Mouse (Mus musculus): Measurements from ENCODE around the gene Slc1a2. TPM values are rescaled to one million over a fixed set of nuclear protein-coding genes. Genes with fewer than 3 reads are reported as not detected.
A peak's percentile ranks its signal among the peaks of the same experiment; 100 is the strongest.

Slc1a2 gene
- total and polyA plus RNA-seq, 3 experiments, result 1.3 to 1.6 (median 1.3) TPM

DNA sequence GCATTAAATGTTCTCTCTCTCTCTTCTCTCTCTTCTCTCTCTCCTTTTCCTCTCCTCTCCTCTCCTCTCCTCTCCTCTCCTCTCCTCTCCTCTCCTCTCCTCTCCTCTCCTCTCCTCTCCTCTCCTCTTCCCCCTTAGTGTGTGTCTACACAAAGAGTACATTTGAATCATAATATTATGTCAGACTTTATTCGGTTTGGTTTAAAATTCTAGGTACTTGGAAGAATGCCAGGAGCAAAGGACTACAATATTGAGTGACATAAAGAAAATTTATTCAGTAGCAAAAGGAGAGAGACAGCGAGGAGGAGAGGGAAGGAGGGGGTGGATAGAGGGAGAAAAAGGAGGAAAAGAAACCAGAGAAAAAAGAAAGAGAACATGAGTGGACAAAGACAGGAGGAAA lies 19.8 kb upstream of the Slc1a2 start:
- Histone ChIP-seq H3K4me3 (replicated peaks in 1 of 3; ENCODE audit: low read depth in 2 of 3, low read length in 2 of 3, poor library complexity in 1 of 3) (no peak overlapping the region), H3K4me1 (ENCODE audit: control insufficient read depth in 1 of 2, insufficient read depth in 2 of 2) (peaks cover 19 to 35% of the 10 kb centered on the region in 2 experiments), H3K27ac (ENCODE audit: insufficient read depth, low read depth) (no peak overlapping the region), H3K79me2 (replicated peaks; ENCODE audit: control insufficient read depth, extremely low read depth, insufficient read depth, poor library complexity, severe bottlenecking) (no peaks in the 10 kb centered on the region), H3K4me2 (ENCODE audit: insufficient read depth, low read depth, poor library complexity, severe bottlenecking) (no peak overlapping the region), H3K9me3 (replicated peaks; ENCODE audit: low read length) (no peaks in the 10 kb centered on the region), H3K9ac (ENCODE audit: insufficient read depth, low read depth) (peak overlapping the region; percentile 29; the same call in 1 of the 2 replicates), H3K36me3 (replicated peaks in 1 of 2; ENCODE audit: control insufficient read depth in 1 of 2, insufficient read depth in 1 of 2, low read length in 1 of 2) (no peaks in the 10 kb centered on the region), H3K27me3 (replicated peaks) (no peaks in the 10 kb centered on the region)
- no peak for TF ChIP-seq ZMIZ1 (IDR thresholded peaks at IDR 0.05; ENCODE audit: low read depth, low read length)
- no peak for TF ChIP-seq ZC3H11A (IDR thresholded peaks at IDR 0.05; ENCODE audit: low read depth, low read length)
- TF ChIP-seq GABPA (IDR thresholded peaks at IDR 0.05; ENCODE audit: insufficient replicate concordance, low read depth, low read length), result no peak
- no peak for TF ChIP-seq ELF1 (IDR thresholded peaks at IDR 0.05; ENCODE audit: low read depth, low read length)
- TF ChIP-seq ZNF384 (IDR thresholded peaks at IDR 0.05; ENCODE audit: low read depth, low read length), result no peak
- no peak for TF ChIP-seq SMC3 (IDR thresholded peaks at IDR 0.05; ENCODE audit: low read depth, low read length)
- TF ChIP-seq EP300 (IDR thresholded peaks at IDR 0.05; ENCODE audit: low read length), result no peak
- TF ChIP-seq CHD2 (IDR thresholded peaks at IDR 0.05; ENCODE audit: low read length), result no peak
- no peak for TF ChIP-seq MAZ (IDR thresholded peaks at IDR 0.05; ENCODE audit: low read depth, low read length)
- TF ChIP-seq JUND (conservative IDR thresholded peaks at IDR 0.05; ENCODE audit: low read depth, low read length), result no peak
- TF ChIP-seq KAT2A (IDR thresholded peaks at IDR 0.05; ENCODE audit: insufficient replicate concordance, low read length), result no peak
- TF ChIP-seq POLR2A (IDR thresholded peaks at IDR 0.05; ENCODE audit: low read depth, low read length), result no peak
- TF ChIP-seq MEF2A (IDR thresholded peaks at IDR 0.05; ENCODE audit: borderline replicate concordance, low read depth, low read length), result no peak
- TF ChIP-seq MAX (IDR thresholded peaks at IDR 0.05; ENCODE audit: low read length), result no peak
- TF ChIP-seq PAX5 (IDR thresholded peaks at IDR 0.05; ENCODE audit: low read length), result no peak
- no peak for TF ChIP-seq HCFC1 (IDR thresholded peaks at IDR 0.05; ENCODE audit: low read depth, low read length)
- no peak for TF ChIP-seq SIN3A (IDR thresholded peaks at IDR 0.05; ENCODE audit: low read length)
- no peak for TF ChIP-seq MXI1 (IDR thresholded peaks at IDR 0.05; ENCODE audit: low read depth, low read length)
- TF ChIP-seq TBP (conservative IDR thresholded peaks at IDR 0.05; ENCODE audit: low read depth, low read length), result no peak
- in situ Hi-C loops (cut with MboI; ENCODE audit: low pct_ligation_motif_present, low pct_unique_long_range_greater_than_20kb, low sequenced_read_pairs) (no loop called here), dilution Hi-C loops (cut with MboI; ENCODE audit: extremely low pct_ligation_motif_present, extremely low pct_unique_long_range_greater_than_20kb, low sequenced_read_pairs) (no loop called here)
- DNase-seq (ENCODE audit: extremely low read depth), result no peak

DNA sequence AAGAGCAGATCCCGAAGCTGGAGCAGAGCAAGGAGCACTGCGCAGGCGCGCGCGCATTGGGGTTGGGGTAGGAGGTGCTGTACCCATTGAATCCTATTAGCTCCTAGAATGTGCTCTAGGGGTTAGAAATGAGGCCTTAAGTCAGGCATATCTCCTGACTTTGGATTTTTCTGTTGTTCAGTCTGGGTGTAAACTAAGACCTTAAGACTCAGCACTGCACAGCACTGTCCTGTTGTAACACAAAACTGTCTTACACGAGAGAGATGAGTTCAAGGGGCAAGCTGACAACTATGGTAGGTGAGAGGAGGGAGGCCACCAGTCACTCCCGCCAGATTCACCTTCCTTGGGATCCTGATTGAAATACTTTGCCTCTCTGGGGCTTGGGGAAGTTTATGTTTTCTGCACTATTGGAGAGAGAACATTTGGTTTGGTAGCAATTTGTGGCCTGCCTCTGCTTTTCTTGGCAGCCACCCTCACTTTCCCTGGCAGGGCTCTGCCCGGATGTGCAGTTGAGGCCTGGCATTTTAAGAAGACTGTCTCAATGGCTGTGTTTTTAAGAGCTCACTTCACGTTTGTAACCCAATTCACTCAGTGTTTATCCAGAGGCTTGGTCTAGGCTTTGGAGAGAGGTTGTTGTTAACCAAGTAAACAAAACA lies 9.5 kb upstream of the Slc1a2 start:
- Histone ChIP-seq H3K4me1 (ENCODE audit: control insufficient read depth in 1 of 2, insufficient read depth in 2 of 2) (0 out of 4 replicates have a peak, but pooled peaks cover 0 to 3% of the 10 kb centered on the region in 2 experiments), H3K27ac (ENCODE audit: insufficient read depth, low read depth) (no peak overlapping the region), H3K9ac (ENCODE audit: insufficient read depth, low read depth) (no peak overlapping the region), H3K27me3 (replicated peaks) (no peaks in the 10 kb centered on the region), H3K9me3 (replicated peaks; ENCODE audit: low read length) (no peaks in the 10 kb centered on the region), H3K4me3 (replicated peaks in 1 of 3; ENCODE audit: low read depth in 2 of 3, low read length in 2 of 3, poor library complexity in 1 of 3) (no peak overlapping the region), H3K79me2 (replicated peaks; ENCODE audit: control insufficient read depth, extremely low read depth, insufficient read depth, poor library complexity, severe bottlenecking) (no peaks in the 10 kb centered on the region), H3K36me3 (replicated peaks in 1 of 2; ENCODE audit: control insufficient read depth in 1 of 2, insufficient read depth in 1 of 2, low read length in 1 of 2) (no peaks in the 10 kb centered on the region), H3K4me2 (ENCODE audit: insufficient read depth, low read depth, poor library complexity, severe bottlenecking) (no peak overlapping the region)
- dilution Hi-C loops (cut with MboI; ENCODE audit: extremely low pct_ligation_motif_present, extremely low pct_unique_long_range_greater_than_20kb, low sequenced_read_pairs), result no loop called here
- TF ChIP-seq ETS1 (conservative IDR thresholded peaks at IDR 0.05; ENCODE audit: low read depth, low read length) (no peak), MAFK (IDR thresholded peaks at IDR 0.05; ENCODE audit: insufficient replicate concordance, low read length) (no peak), BHLHE40 (IDR thresholded peaks at IDR 0.05; ENCODE audit: low read depth, low read length) (no peak), CHD1 (IDR thresholded peaks at IDR 0.05; ENCODE audit: low read depth, low read length) (no peak), ZNF384 (IDR thresholded peaks at IDR 0.05; ENCODE audit: low read depth, low read length) (no peak), MEF2A (IDR thresholded peaks at IDR 0.05; ENCODE audit: borderline replicate concordance, low read depth, low read length) (no peak), MAX (IDR thresholded peaks at IDR 0.05; ENCODE audit: low read length) (no peak), UBTF (IDR thresholded peaks at IDR 0.05; ENCODE audit: low read depth, low read length) (no peak), E2F4 (IDR thresholded peaks at IDR 0.05; ENCODE audit: insufficient replicate concordance, low read depth, low read length) (no peak), NELFE (IDR thresholded peaks at IDR 0.05; ENCODE audit: low read depth, low read length) (no peak), JUN (IDR thresholded peaks at IDR 0.05; ENCODE audit: insufficient read depth, low read depth, low read length) (no peak), ZMIZ1 (IDR thresholded peaks at IDR 0.05; ENCODE audit: low read depth, low read length) (no peak), MAZ (IDR thresholded peaks at IDR 0.05; ENCODE audit: low read depth, low read length) (no peak), USF1 (IDR thresholded peaks at IDR 0.05; ENCODE audit: low read depth, low read length) (no peak), MXI1 (IDR thresholded peaks at IDR 0.05; ENCODE audit: low read depth, low read length) (no peak), GABPA (IDR thresholded peaks at IDR 0.05; ENCODE audit: insufficient replicate concordance, low read depth, low read length) (no peak), TBP (conservative IDR thresholded peaks at IDR 0.05; ENCODE audit: low read depth, low read length) (no peak), CTCF (conservative IDR thresholded peaks at IDR 0.05 in 1 of 2, IDR thresholded peaks at IDR 0.05 in 1 of 2; ENCODE audit: low read depth in 2 of 2, low read length in 2 of 2) (no peak)
- in situ Hi-C loops (cut with MboI; ENCODE audit: low pct_ligation_motif_present, low pct_unique_long_range_greater_than_20kb, low sequenced_read_pairs), result no loop called here
- no peak for DNase-seq (ENCODE audit: extremely low read depth)
